Mouse (Mus musculus): ENCODE results near the gene Ms4a18.

DNA sequence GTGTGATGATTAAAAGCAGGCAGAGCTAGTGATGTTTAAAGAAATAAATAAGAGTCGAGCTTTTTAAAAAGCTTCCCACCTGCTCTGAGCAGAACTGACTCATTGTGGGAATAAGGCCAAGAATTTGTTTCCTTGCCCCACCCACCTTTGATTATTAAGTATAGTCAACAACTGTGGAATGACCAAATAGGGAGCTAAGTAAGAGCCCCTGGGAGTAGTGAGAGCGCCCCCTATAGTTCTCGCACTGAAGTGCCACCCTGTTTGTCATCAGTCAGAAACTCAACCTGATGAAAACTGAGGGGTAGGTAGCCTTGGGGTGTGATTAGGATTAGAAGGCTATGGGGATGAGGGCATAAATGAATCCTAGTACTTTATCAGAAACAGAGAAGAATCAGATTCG is 41.5 kb downstream of the Ms4a18 start:
- no peak for TF ChIP-seq GATA1 (IDR thresholded peaks at IDR 0.05; ENCODE audit: low read length)
- TF ChIP-seq TAL1 (IDR thresholded peaks at IDR 0.05; ENCODE audit: low read length), result no peak

All from erythroblast, embryonic 14.5 days (primary cell).